Mouse (Mus musculus) ES-Bruce4 (cell line): Measurements from ENCODE around the gene Ddx51.

Experiments
- CTCF ChIP-seq: IDR thresholded peaks from one replicate; pipeline ENCODE4 v1.8.1; 2011; ENCODE audit warnings: low read depth, low read length
- EP300 ChIP-seq: IDR thresholded peaks from 2 replicates; pipeline ENCODE4 v1.6.1; 2011; ENCODE audit warnings: low read depth, low read length; ENCODE audit not compliant: insufficient read depth
- POLR2A ChIP-seq: IDR thresholded peaks from one replicate; pipeline ENCODE4 v1.8.1; 2011; ENCODE audit warnings: low read length; ENCODE audit not compliant: insufficient read depth

DNA sequence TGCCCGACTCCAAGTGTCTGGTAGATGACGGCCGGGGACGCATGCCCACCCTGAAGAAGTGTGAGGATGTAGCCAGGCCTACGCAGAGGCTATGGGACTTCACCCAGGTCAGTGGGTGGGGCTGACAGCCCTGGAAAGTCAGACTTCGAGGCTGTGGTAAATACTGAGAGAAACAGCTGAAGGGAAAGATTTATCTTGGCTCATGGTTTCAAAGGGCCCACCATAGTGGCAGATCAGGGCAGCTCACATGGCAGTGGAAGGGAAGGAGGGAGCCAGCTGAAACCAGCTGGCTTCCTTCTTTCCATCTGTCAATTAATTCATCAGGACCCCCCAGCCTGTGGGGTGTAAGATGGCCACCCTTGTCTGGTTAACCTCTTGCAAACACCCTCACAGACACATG, 34.0 kb upstream of the Ddx51 start:
- no peak for TF ChIP-seq CTCF
- TF ChIP-seq POLR2A: no peak
- TF ChIP-seq EP300: no peak
